Mouse (Mus musculus) cerebellum, adult 2 months (tissue): Measurements from ENCODE around the gene Slc2a4. TPM values are rescaled to one million over a fixed set of nuclear protein-coding genes. Genes with fewer than 3 reads are reported as not detected.
A peak's percentile ranks its signal among the peaks of the same experiment; 100 is the strongest.

Experiments
- DNase-seq, 2 experiments: peaks; one replicate each; pipeline ENCODE4 v3.0.0; 2021
- H3K27ac ChIP-seq: fragments of 200-500 bp; 2 replicates; pipeline ENCODE4 v1.5.1; 2012; ENCODE audit warnings: low read length, control low read depth, inconsistent platforms; ENCODE audit not compliant: insufficient read depth
- H3K27me3 ChIP-seq: fragments of 200-500 bp; 2 replicates; pipeline ENCODE4 v1.6.1; 2012; ENCODE audit warnings: inconsistent platforms, mild to moderate bottlenecking, low read length, moderate library complexity; ENCODE audit not compliant: control insufficient read depth, insufficient read depth
- H3K4me1 ChIP-seq: fragments of 200-500 bp; 2 replicates; pipeline ENCODE4 v1.6.1; 2011; ENCODE audit warnings: low read length; ENCODE audit not compliant: control insufficient read depth, insufficient read depth
- H3K4me3 ChIP-seq: fragments of 200-500 bp; replicated peaks from 2 replicates; pipeline ENCODE3; 2011; ENCODE audit warnings: mild to moderate bottlenecking, low read depth, low read length, control low read depth; ENCODE audit not compliant: insufficient read depth
- CTCF ChIP-seq: fragments of 200-500 bp; IDR thresholded peaks from 2 replicates; pipeline ENCODE4 v1.5.1; 2011; ENCODE audit warnings: low read depth, mild to moderate bottlenecking, control low read depth, low read length, moderate library complexity, borderline replicate concordance; ENCODE audit not compliant: insufficient read depth
- POLR2A ChIP-seq: fragments of 200-500 bp; IDR thresholded peaks from 2 replicates; pipeline ENCODE4 v1.6.1; 2011; ENCODE audit warnings: low read length, control low read depth, borderline replicate concordance; ENCODE audit not compliant: insufficient read depth
- WGBS: fragments of 180-500 bp; shearing (Covaris S2); methylation state at CpG from one replicate; pipeline ENCODE4 v1.1.7; 2018; 5-methylcytosine and 5-hydroxymethylcytosine counted together
- polyA plus RNA-seq: library from polyadenylated mRNA; depleted of rRNA; stranded (reverse); fragments of >200 nt; gene quantifications from 2 replicates; pipeline ENCODE4 v1.2.3, GENCODE M21; 2012

Slc2a4 gene
- polyA plus RNA-seq, 1 experiment, result 5.9 TPM

GRCm38 (mm10) chr11:69981141-69981762, 33.3 kb upstream of the Slc2a4 start, which contains the start of gene Ctdnep1:
TSS of gene Ctdnep1 (plus strand) at chr11:69981156.
- under 1% methylated on average over 43 of the region's 43 CpGs for WGBS
- no peak for DNase-seq
- H3K4me1 ChIP-seq, result peaks cover 3% of the 10 kb centered on the region
- H3K4me3 ChIP-seq, result peak within 1 kb of the TSS; percentile 84
- no peak for TF ChIP-seq POLR2A
- peak within 1 kb of the TSS; percentile 81 for H3K27ac ChIP-seq
- no peaks in the 10 kb centered on the region for H3K27me3 ChIP-seq

GRCm38 (mm10) chr11:69980196-69981140, 32.5 kb upstream of the Slc2a4 start:
- under 1% methylated on average over 49 of the region's 60 CpGs for WGBS
- peak; percentile 98 to 100 for DNase-seq
- Histone ChIP-seq H3K27ac (peak overlapping the region; percentile 81), H3K4me3 (peak overlapping the region; percentile 84), H3K27me3 (no peaks in the 10 kb centered on the region), H3K4me1 (peaks cover 3% of the 10 kb centered on the region)
- peak; percentile 88 for TF ChIP-seq POLR2A
- no peak for TF ChIP-seq CTCF

DNA sequence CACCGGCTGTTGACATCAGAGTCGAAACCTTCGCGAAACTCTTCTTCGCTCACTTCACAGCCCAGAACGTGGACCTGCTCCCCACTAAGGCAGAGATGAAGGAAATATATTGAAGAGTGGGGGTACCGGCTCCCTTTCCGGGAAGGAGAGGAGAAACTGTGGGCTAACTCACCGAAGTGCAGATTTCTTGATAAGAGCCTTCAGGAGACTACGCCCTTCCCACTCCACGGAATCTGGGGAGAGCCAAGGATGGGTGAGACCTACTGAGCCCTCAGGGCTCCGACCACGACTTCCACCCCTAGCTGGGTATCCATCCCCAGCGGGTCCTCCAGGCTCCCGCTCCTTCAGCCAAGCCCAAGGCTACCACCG, 31.8 kb upstream of the Slc2a4 start:
- under 1% methylated on average over 16 of the region's 16 CpGs for WGBS
- H3K27ac ChIP-seq, result peak overlapping the region; percentile 81

DNA sequence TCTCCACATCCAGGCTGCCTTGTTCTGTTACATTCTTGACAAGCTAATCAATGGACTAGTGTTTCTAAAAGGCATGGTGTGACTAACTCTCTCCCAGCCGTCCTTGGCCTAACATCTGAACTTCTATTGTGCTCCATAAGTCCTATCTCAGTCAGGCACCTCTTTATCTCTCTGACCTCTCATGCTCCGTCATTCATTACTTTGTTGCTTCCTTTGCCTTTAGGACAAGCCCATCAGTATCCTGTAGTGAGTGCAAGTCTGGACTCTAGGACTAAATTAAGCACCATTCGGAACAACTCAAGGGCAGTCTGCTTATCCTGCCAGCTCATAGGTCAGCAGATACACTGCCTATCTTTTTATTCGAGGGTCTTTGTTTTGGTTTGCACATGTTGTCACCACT, 28.3 kb upstream of the Slc2a4 start:
- Histone ChIP-seq H3K27me3 (no peaks in the 10 kb centered on the region), H3K4me1 (no peaks in the 10 kb centered on the region), H3K27ac (no peak overlapping the region), H3K4me3 (no peak overlapping the region)
- WGBS, result 80% methylated on average over 4 of the region's 4 CpGs
- no peak for TF ChIP-seq POLR2A
- no peak for TF ChIP-seq CTCF
- no peak for DNase-seq

More for the DNA sequence above, 31.8 kb upstream of the Slc2a4 start:
- Histone ChIP-seq H3K4me1 (peaks cover 3% of the 10 kb centered on the region), H3K4me3 (peak overlapping the region; percentile 84), H3K27me3 (no peaks in the 10 kb centered on the region)
- TF ChIP-seq CTCF (no peak), POLR2A (no peak)
- no peak for DNase-seq

- Histone ChIP-seq H3K4me1 (no peaks in the 10 kb centered on the region), H3K4me3 (no peak overlapping the region), H3K27ac (no peak overlapping the region), H3K27me3 (no peaks in the 10 kb centered on the region)
- WGBS, result 89% methylated on average over 2 of the region's 2 CpGs
- DNase-seq, result no peak
- TF ChIP-seq CTCF (no peak), POLR2A (no peak)
Measured at GRCm38 (mm10) chr11:69974907-69975306, 26.9 kb upstream of the Slc2a4 start.

- no peak for TF ChIP-seq CTCF
- TF ChIP-seq POLR2A, result no peak
- no peak overlapping the region for H3K4me3 ChIP-seq
- no peaks in the 10 kb centered on the region for H3K4me1 ChIP-seq
- no peak overlapping the region for H3K27ac ChIP-seq
- peaks cover 2% of the 10 kb centered on the region; the same call in 1 of the 2 replicates for H3K27me3 ChIP-seq
- DNase-seq, result no peak
- WGBS, result 80% methylated on average over 3 of the region's 3 CpGs
Measured at GRCm38 (mm10) chr11:69970775-69971174, 22.8 kb upstream of the Slc2a4 start.

DNA sequence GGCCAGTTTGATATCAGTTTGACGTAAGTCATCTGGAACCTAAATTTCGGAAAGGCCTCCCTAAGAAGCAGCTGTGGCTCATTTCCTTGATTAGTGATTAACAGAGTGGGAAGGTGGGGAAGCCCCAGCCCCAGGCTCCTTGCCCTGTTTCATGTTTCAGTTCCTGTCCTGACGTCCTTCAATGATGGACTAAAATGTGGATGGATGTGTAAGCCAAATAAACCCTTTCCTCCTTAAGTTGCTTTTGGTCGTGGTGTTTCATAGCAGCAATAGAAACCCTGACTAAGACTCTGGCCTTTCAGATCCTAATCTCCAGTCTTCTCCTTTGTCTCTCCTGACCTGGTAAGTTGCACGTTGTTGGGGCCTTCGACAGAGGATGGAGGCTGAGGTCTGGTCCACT, 22.2 kb upstream of the Slc2a4 start:
- TF ChIP-seq POLR2A (no peak), CTCF (no peak)
- WGBS, result 89% methylated on average over 6 of the region's 6 CpGs
- Histone ChIP-seq H3K4me3 (no peak overlapping the region), H3K27ac (no peak overlapping the region), H3K27me3 (peaks cover 2% of the 10 kb centered on the region; the same call in 1 of the 2 replicates), H3K4me1 (no peaks in the 10 kb centered on the region)
- DNase-seq, result no peak
